Mouse (Mus musculus) heart, postnatal 0 days (tissue): ENCODE data around the gene Eps8.

Source experiments
- CTCF ChIP-seq: IDR thresholded peaks from 2 replicates; pipeline ENCODE4 v1.5.1; 2016; ENCODE audit warnings: antibody characterized with exemption, control low read depth, low read depth
- EP300 ChIP-seq: IDR thresholded peaks from 2 replicates; pipeline ENCODE4 v1.6.1; 2016; ENCODE audit warnings: antibody characterized with exemption, low read depth

DNA sequence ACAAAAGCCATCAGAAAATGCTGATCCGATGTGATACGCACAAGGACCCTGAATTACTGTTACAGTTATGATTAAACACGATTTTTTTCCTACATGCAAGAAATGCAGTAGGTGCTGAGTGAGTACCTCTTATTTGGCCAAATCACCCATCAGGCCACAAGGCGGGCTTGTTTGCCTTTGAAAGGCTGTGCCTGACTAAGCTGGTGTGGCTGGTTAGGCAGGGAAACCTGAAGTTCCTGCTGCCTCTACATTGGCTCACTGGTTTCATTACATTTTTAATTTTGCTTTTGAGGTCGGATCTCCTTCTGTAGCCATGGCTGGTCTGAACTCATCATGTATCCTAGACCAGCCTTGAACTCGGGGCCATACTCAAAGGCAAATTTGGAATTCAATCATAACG lies 151.7 kb downstream of the Eps8 start:
- TF ChIP-seq CTCF (no peak), EP300 (no peak)
